Mouse (Mus musculus): ENCODE results near the gene Fam170b. TPM values are rescaled to one million over a fixed set of nuclear protein-coding genes. Genes with fewer than 3 reads are reported as not detected.

The Fam170b gene
- polyA plus RNA-seq (2015; fragmentation: Nextera tagmentation; extraction: Ambion mirVana), result 0.05 TPM in 1 of 2 replicates, not detected in the other

DNA sequence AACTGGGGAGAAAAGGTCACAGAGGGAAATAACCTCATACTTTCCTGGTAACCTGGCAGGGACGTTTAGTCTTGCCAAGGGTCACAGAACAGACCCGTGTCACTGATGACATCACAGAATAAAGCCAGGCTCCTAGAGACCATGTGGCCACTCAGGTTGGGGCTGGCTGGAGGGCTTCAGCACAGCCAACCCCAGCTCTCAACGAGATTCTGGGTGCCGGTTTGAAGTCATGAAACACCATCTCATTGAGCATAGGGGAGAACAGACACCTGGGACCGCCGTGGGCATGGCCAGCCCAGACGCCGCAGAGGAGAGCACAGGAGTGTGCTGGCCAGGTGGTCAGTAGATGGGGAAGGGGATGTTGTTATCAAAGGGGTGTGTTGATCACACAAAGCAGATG lies at the start of gene Fam170b:
Gene Fam170b (plus strand): TSS at position 116 of the 400 bp plus-strand sequence.
- H3K27ac ChIP-seq (replicated peaks), result no peak within 1 kb of the TSS
- H3K9ac ChIP-seq, result no peak within 1 kb of the TSS
- no peak within 1 kb of the TSS for H3K4me3 ChIP-seq (replicated peaks)
- H3K4me1 ChIP-seq (replicated peaks), result 0 out of 2 replicates have a peak, but pooled peaks cover under 1% of the 10 kb centered on the region
- no peaks in the 10 kb centered on the region for H3K9me3 ChIP-seq (replicated peaks)
- no peaks in the 10 kb centered on the region for H3K27me3 ChIP-seq
- no peak within 1 kb of the TSS for H3K4me2 ChIP-seq
- no peaks in the 10 kb centered on the region for H3K36me3 ChIP-seq (replicated peaks)
- no peak for ATAC-seq (ENCODE audit: insufficient read depth)
- WGBS (ENCODE audit: insufficient replicate concordance), result 64% methylated on average over 8 of the region's 8 CpGs

DNA sequence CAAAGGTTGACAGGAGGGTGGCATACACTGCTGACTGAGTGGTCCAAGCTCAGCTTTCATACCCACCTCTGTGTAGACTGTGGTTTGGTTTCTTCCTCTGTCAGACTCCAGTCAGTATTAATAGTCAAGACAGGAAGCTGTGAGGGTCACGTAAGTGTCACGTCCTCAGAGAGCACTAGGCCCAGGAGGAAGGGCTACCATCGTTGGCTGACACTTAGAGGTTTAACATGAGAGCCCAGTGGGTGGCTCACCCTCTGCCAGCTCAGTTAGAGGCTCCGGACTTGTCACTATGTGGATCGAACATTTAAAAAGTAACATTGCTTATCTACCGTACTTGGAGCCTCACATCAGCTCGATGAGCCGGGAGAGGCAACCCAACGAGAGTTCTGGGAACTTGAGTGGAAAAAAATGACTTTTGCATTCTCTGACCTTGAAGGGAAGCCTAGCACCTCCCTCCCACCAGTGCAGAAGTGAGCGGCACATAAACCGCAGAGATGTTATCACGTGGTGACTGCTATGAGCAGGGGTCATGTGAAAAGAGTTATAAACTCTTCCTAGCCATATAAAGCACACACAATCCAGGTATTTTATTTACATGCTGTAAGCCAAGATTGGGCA lies 49.5 kb upstream of the Fam170b start:
- H3K9ac ChIP-seq, result no peak overlapping the region
- no peak overlapping the region for H3K27ac ChIP-seq (replicated peaks)

GRCm38 (mm10) chr14:32784748-32785134 lies 49.0 kb upstream of the Fam170b start:
- H3K36me3 ChIP-seq (replicated peaks), result no peaks in the 10 kb centered on the region
- no peak overlapping the region for H3K27ac ChIP-seq (replicated peaks)
- no peaks in the 10 kb centered on the region for H3K9me3 ChIP-seq (replicated peaks)
- no peak overlapping the region for H3K4me2 ChIP-seq
- H3K9ac ChIP-seq, result no peak overlapping the region
- no peak overlapping the region for H3K4me3 ChIP-seq (replicated peaks)
- 40% methylated on average over 4 of the region's 4 CpGs for WGBS (ENCODE audit: insufficient replicate concordance)
- ATAC-seq (ENCODE audit: insufficient read depth), result no peak
- 0 out of 2 replicates have a peak, but pooled peaks cover 2% of the 10 kb centered on the region for H3K4me1 ChIP-seq (replicated peaks)
- no peaks in the 10 kb centered on the region for H3K27me3 ChIP-seq

More for the DNA sequence above, 49.5 kb upstream of the Fam170b start:
- H3K27me3 ChIP-seq, result no peaks in the 10 kb centered on the region
- H3K36me3 ChIP-seq (replicated peaks), result no peaks in the 10 kb centered on the region
- H3K9me3 ChIP-seq (replicated peaks), result no peaks in the 10 kb centered on the region
- no peak for ATAC-seq (ENCODE audit: insufficient read depth)
- no peak overlapping the region for H3K4me2 ChIP-seq
- 0 out of 2 replicates have a peak, but pooled peaks cover 2% of the 10 kb centered on the region for H3K4me1 ChIP-seq (replicated peaks)
- no peak overlapping the region for H3K4me3 ChIP-seq (replicated peaks)
- 22% methylated on average over 12 of the region's 12 CpGs for WGBS (ENCODE audit: insufficient replicate concordance)

GRCm38 (mm10) chr14:32785556-32786130 lies 48.1 kb upstream of the Fam170b start, which contains the start of gene Tmem273:
TSS of gene Tmem273 (plus strand) at chr14:32785963.
- no peaks in the 10 kb centered on the region for H3K36me3 ChIP-seq (replicated peaks)
- H3K27ac ChIP-seq (replicated peaks), result no peak within 1 kb of the TSS
- 0 out of 2 replicates have a peak, but pooled peaks have one; percentile 34 for ATAC-seq (ENCODE audit: insufficient read depth)
- H3K4me3 ChIP-seq (replicated peaks), result no peak within 1 kb of the TSS
- 0 out of 2 replicates have a peak, but pooled peaks cover 2% of the 10 kb centered on the region for H3K4me1 ChIP-seq (replicated peaks)
- no peak within 1 kb of the TSS for H3K4me2 ChIP-seq
- WGBS (ENCODE audit: insufficient replicate concordance), result 9% methylated on average over 3 of the region's 3 CpGs
- H3K9ac ChIP-seq, result no peak within 1 kb of the TSS
- no peaks in the 10 kb centered on the region for H3K27me3 ChIP-seq
- H3K9me3 ChIP-seq (replicated peaks), result no peaks in the 10 kb centered on the region

GRCm38 (mm10) chr14:32787691-32788090 lies 46.1 kb upstream of the Fam170b start:
- no peak overlapping the region for H3K4me2 ChIP-seq
- ATAC-seq (ENCODE audit: insufficient read depth), result no peak
- H3K36me3 ChIP-seq (replicated peaks), result no peaks in the 10 kb centered on the region
- H3K4me1 ChIP-seq (replicated peaks), result 0 out of 2 replicates have a peak, but pooled peaks cover 2% of the 10 kb centered on the region
- no peak overlapping the region for H3K27ac ChIP-seq (replicated peaks)
- H3K4me3 ChIP-seq (replicated peaks), result no peak overlapping the region
- no peaks in the 10 kb centered on the region for H3K9me3 ChIP-seq (replicated peaks)
- no peak overlapping the region for H3K9ac ChIP-seq
- 22% methylated on average over 5 of the region's 5 CpGs for WGBS (ENCODE audit: insufficient replicate concordance)
- H3K27me3 ChIP-seq, result no peaks in the 10 kb centered on the region

- 63% methylated on average over 8 of the region's 8 CpGs for WGBS (ENCODE audit: insufficient replicate concordance)
- no peak for ATAC-seq (ENCODE audit: insufficient read depth)
- Histone ChIP-seq H3K9ac (no peak overlapping the region), H3K4me2 (no peak overlapping the region), H3K4me1 (replicated peaks) (no peaks in the 10 kb centered on the region), H3K4me3 (replicated peaks) (no peak overlapping the region), H3K36me3 (replicated peaks) (no peaks in the 10 kb centered on the region), H3K27ac (replicated peaks) (no peak overlapping the region), H3K9me3 (replicated peaks) (no peaks in the 10 kb centered on the region), H3K27me3 (no peaks in the 10 kb centered on the region)
These were observed 37.4 kb upstream of the Fam170b start for GRCm38 (mm10) chr14:32796375-32796774.

DNA sequence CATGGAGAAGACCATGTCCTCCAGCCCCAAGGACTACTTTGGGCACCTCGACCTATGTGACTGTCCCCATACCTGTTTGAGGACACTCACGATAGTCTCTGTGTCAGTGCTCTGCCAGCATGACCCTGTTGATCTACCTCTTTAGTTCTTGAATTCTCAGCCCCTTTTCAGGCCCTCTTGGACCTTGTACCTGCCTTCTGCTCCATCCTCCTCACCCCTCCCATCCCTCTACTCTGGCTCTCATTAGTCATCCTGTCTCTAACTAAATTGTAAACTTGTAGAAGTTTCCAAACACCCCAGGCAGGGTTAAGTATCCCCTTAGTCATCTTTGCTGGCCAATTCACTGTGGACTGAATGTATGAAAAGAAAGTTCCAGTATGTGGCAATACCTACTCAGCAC lies 36.0 kb upstream of the Fam170b start:
- Histone ChIP-seq H3K36me3 (replicated peaks) (no peaks in the 10 kb centered on the region), H3K9me3 (replicated peaks) (no peaks in the 10 kb centered on the region), H3K4me3 (replicated peaks) (no peak overlapping the region), H3K4me2 (no peak overlapping the region), H3K27ac (replicated peaks) (no peak overlapping the region), H3K4me1 (replicated peaks) (no peaks in the 10 kb centered on the region), H3K27me3 (no peaks in the 10 kb centered on the region), H3K9ac (no peak overlapping the region)
- 41% methylated on average over 2 of the region's 2 CpGs for WGBS (ENCODE audit: insufficient replicate concordance)
- no peak for ATAC-seq (ENCODE audit: insufficient read depth)

- Histone ChIP-seq H3K4me1 (replicated peaks) (no peaks in the 10 kb centered on the region), H3K9ac (no peak overlapping the region), H3K4me3 (replicated peaks) (no peak overlapping the region), H3K36me3 (replicated peaks) (no peaks in the 10 kb centered on the region), H3K9me3 (replicated peaks) (no peaks in the 10 kb centered on the region), H3K27ac (replicated peaks) (no peak overlapping the region), H3K4me2 (no peak overlapping the region), H3K27me3 (no peaks in the 10 kb centered on the region)
- ATAC-seq (ENCODE audit: insufficient read depth), result no peak
- whole genome bisulfite sequencing (ENCODE audit: insufficient replicate concordance), result 15% methylated on average over 4 of the region's 4 CpGs
These were observed 35.4 kb upstream of the Fam170b start for GRCm38 (mm10) chr14:32798355-32798754.

DNA sequence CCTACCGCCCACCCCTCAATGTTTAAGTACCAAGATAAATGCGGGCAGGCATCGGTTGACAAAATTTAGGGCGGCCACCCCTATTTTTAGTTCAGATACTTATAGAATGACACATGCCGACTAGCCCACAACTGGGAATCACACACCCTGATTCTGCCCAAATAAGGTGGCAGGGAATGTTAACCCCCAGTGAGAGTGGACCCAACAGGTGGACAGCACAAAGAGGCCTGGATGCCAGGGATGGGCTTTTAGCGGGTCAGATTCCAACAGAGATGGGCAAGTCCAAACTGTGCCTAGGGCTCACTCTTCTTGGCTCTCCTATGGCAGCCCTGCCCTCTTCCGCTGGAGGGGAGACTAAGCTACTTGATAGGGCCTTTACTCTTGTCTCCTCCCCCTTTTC lies 33.7 kb upstream of the Fam170b start:
- Histone ChIP-seq H3K27me3 (no peaks in the 10 kb centered on the region), H3K4me1 (replicated peaks) (no peaks in the 10 kb centered on the region), H3K9me3 (replicated peaks) (no peaks in the 10 kb centered on the region), H3K27ac (replicated peaks) (no peak overlapping the region), H3K9ac (no peak overlapping the region), H3K4me2 (no peak overlapping the region), H3K36me3 (replicated peaks) (no peaks in the 10 kb centered on the region), H3K4me3 (replicated peaks) (no peak overlapping the region)
- ATAC-seq (ENCODE audit: insufficient read depth), result no peak
- WGBS (ENCODE audit: insufficient replicate concordance), result 72% methylated on average over 7 of the region's 7 CpGs

DNA sequence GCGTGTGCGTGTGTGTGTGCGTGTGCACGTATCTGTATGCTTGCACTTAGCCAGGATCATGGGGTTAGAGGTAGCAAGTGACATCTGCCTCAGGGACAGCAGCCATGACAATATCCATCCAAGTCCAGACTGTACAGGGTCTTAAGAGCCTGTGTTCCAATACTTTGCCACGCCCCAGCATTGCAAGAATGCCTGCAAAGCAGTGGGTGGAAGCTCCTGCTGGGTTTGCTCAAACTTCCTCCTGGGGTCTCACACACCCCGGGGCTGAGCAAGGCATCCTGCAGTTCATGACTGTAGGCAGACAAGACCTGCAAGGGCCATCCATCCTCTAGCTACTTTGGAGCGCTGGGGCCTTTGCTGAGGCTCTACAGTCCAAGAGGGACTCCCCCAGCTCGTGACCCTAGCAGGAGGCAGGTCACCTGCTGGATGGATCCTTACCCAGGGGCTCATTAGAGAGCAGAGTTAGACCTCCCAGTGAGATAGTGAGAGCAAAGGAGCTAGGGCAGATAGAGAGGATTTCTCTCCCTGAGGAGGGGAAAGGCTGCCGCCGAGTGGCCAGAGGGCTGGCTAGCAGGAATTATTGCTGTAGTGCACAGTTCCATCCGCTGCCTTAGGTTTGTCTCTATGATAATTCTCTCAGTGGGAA lies 32.6 kb upstream of the Fam170b start:
- no peak overlapping the region for H3K4me2 ChIP-seq
- H3K36me3 ChIP-seq (replicated peaks), result no peaks in the 10 kb centered on the region
- no peak overlapping the region for H3K9ac ChIP-seq
- H3K27ac ChIP-seq (replicated peaks), result no peak overlapping the region
- no peaks in the 10 kb centered on the region for H3K27me3 ChIP-seq
- H3K4me3 ChIP-seq (replicated peaks), result no peak overlapping the region
- no peak for ATAC-seq (ENCODE audit: insufficient read depth)
- no peaks in the 10 kb centered on the region for H3K4me1 ChIP-seq (replicated peaks)
- 47% methylated on average over 11 of the region's 11 CpGs for WGBS (ENCODE audit: insufficient replicate concordance)
- H3K9me3 ChIP-seq (replicated peaks), result no peaks in the 10 kb centered on the region

- no peak for ATAC-seq (ENCODE audit: insufficient read depth)
- Histone ChIP-seq H3K9me3 (replicated peaks) (no peaks in the 10 kb centered on the region), H3K27me3 (no peaks in the 10 kb centered on the region), H3K4me3 (replicated peaks) (no peak overlapping the region), H3K27ac (replicated peaks) (no peak overlapping the region), H3K9ac (no peak overlapping the region), H3K36me3 (replicated peaks) (no peaks in the 10 kb centered on the region), H3K4me1 (replicated peaks) (no peaks in the 10 kb centered on the region), H3K4me2 (no peak overlapping the region)
These were observed 32.1 kb upstream of the Fam170b start for GRCm38 (mm10) chr14:32801662-32802024.

Measured in liver, embryonic 15.5 days (tissue).